Mouse (Mus musculus): Measurements from ENCODE around the gene Sipa1l3. TPM values are rescaled to one million over a fixed set of nuclear protein-coding genes. Genes with fewer than 3 reads are reported as not detected.

Gene Sipa1l3
- polyA plus RNA-seq, 1 experiment from 2014 or later, result 13.9 TPM

- H3K27me3 ChIP-seq, result no peaks in the 10 kb centered on the region
- H3K9ac ChIP-seq, result peak overlapping the region; percentile 48
- H3K36me3 ChIP-seq, result no peaks in the 10 kb centered on the region
- peak; percentile 74 for ATAC-seq (ENCODE audit: low FRiP score, low read depth)
- H3K4me1 ChIP-seq, result peaks cover 45% of the 10 kb centered on the region
- peak overlapping the region; percentile 5; the same call in 1 of the 2 replicates for H3K4me3 ChIP-seq
- no peaks in the 10 kb centered on the region for H3K9me3 ChIP-seq
- H3K4me2 ChIP-seq (replicated peaks), result peak overlapping the region; percentile 53
- 7% methylated on average over 18 of the region's 18 CpGs for WGBS
- H3K27ac ChIP-seq, result peak overlapping the region; percentile 72
Measured at GRCm38 (mm10) chr7:29452991-29453741, 65.3 kb downstream of the Sipa1l3 start.

- H3K4me1 ChIP-seq, result peaks cover 43% of the 10 kb centered on the region
- H3K4me2 ChIP-seq (replicated peaks), result peak overlapping the region; percentile 53; the same call in 1 of the 2 replicates
- no peaks in the 10 kb centered on the region for H3K36me3 ChIP-seq
- no peaks in the 10 kb centered on the region for H3K9me3 ChIP-seq
- H3K27me3 ChIP-seq, result no peaks in the 10 kb centered on the region
- ATAC-seq (ENCODE audit: low FRiP score, low read depth), result no peak
- no peak overlapping the region for H3K9ac ChIP-seq
- H3K4me3 ChIP-seq, result no peak overlapping the region
- 79% methylated on average over 6 of the region's 6 CpGs for WGBS
- peak overlapping the region; percentile 72; the same call in 1 of the 2 replicates for H3K27ac ChIP-seq
Measured at GRCm38 (mm10) chr7:29452381-29452780, 66.1 kb downstream of the Sipa1l3 start.

- H3K27ac ChIP-seq, result no peak overlapping the region
- no peaks in the 10 kb centered on the region for H3K9me3 ChIP-seq
- WGBS, result 46% methylated on average over 5 of the region's 5 CpGs
- H3K4me3 ChIP-seq, result no peak overlapping the region
- H3K27me3 ChIP-seq, result no peaks in the 10 kb centered on the region
- H3K4me2 ChIP-seq (replicated peaks), result no peak overlapping the region
- H3K36me3 ChIP-seq, result no peaks in the 10 kb centered on the region; the same call in 1 of the 2 replicates
- ATAC-seq (ENCODE audit: low FRiP score, low read depth), result no peak
- no peak overlapping the region for H3K9ac ChIP-seq
- peaks cover 43% of the 10 kb centered on the region for H3K4me1 ChIP-seq
Measured at GRCm38 (mm10) chr7:29450175-29450574, 68.3 kb downstream of the Sipa1l3 start.

- peaks cover 53% of the 10 kb centered on the region for H3K4me1 ChIP-seq
- H3K27ac ChIP-seq, result no peak overlapping the region
- H3K4me2 ChIP-seq (replicated peaks), result no peak overlapping the region
- no peak overlapping the region for H3K9ac ChIP-seq
- H3K27me3 ChIP-seq, result no peaks in the 10 kb centered on the region
- no peaks in the 10 kb centered on the region for H3K9me3 ChIP-seq
- no peaks in the 10 kb centered on the region; the same call in 1 of the 2 replicates for H3K36me3 ChIP-seq
- no peak for ATAC-seq (ENCODE audit: low FRiP score, low read depth)
- no peak overlapping the region for H3K4me3 ChIP-seq
- WGBS, result 89% methylated on average over 6 of the region's 6 CpGs
Measured at GRCm38 (mm10) chr7:29448830-29449229, 69.6 kb downstream of the Sipa1l3 start.

GRCm38 (mm10) chr7:29447147-29447829 lies 71.2 kb downstream of the Sipa1l3 start:
- H3K4me2 ChIP-seq (replicated peaks), result no peak overlapping the region
- H3K36me3 ChIP-seq, result no peaks in the 10 kb centered on the region; the same call in 1 of the 2 replicates
- peaks cover 39% of the 10 kb centered on the region for H3K4me1 ChIP-seq
- no peaks in the 10 kb centered on the region for H3K27me3 ChIP-seq
- 87% methylated on average over 11 of the region's 11 CpGs for WGBS
- no peaks in the 10 kb centered on the region for H3K9me3 ChIP-seq
- no peak overlapping the region for H3K27ac ChIP-seq
- no peak for ATAC-seq (ENCODE audit: low FRiP score, low read depth)
- no peak overlapping the region for H3K4me3 ChIP-seq
- H3K9ac ChIP-seq, result no peak overlapping the region

- no peak overlapping the region for H3K9ac ChIP-seq
- H3K4me3 ChIP-seq, result no peak overlapping the region
- no peaks in the 10 kb centered on the region; the same call in 1 of the 2 replicates for H3K36me3 ChIP-seq
- H3K9me3 ChIP-seq, result no peaks in the 10 kb centered on the region
- no peaks in the 10 kb centered on the region for H3K27me3 ChIP-seq
- peaks cover 28% of the 10 kb centered on the region for H3K4me1 ChIP-seq
- no peak overlapping the region for H3K4me2 ChIP-seq (replicated peaks)
- ATAC-seq (ENCODE audit: low FRiP score, low read depth), result no peak
- 92% methylated on average over 4 of the region's 4 CpGs for WGBS
- H3K27ac ChIP-seq, result no peak overlapping the region
Measured at GRCm38 (mm10) chr7:29446156-29446555, 72.3 kb downstream of the Sipa1l3 start.

- Histone ChIP-seq H3K27me3 (no peaks in the 10 kb centered on the region), H3K36me3 (no peaks in the 10 kb centered on the region; the same call in 1 of the 2 replicates), H3K9ac (no peak overlapping the region), H3K4me2 (replicated peaks) (no peak overlapping the region), H3K4me3 (no peak overlapping the region), H3K9me3 (no peaks in the 10 kb centered on the region), H3K27ac (no peak overlapping the region), H3K4me1 (peaks cover 26% of the 10 kb centered on the region)
- ATAC-seq (ENCODE audit: low FRiP score, low read depth), result no peak
- WGBS, result 68% methylated on average over 5 of the region's 5 CpGs
Measured at GRCm38 (mm10) chr7:29444527-29444926, 73.9 kb downstream of the Sipa1l3 start.

GRCm38 (mm10) chr7:29444070-29444469 lies 74.4 kb downstream of the Sipa1l3 start:
- ATAC-seq (ENCODE audit: low FRiP score, low read depth), result no peak
- Histone ChIP-seq H3K9ac (no peak overlapping the region), H3K27ac (no peak overlapping the region), H3K36me3 (no peaks in the 10 kb centered on the region; the same call in 1 of the 2 replicates), H3K4me1 (peaks cover 26% of the 10 kb centered on the region), H3K27me3 (no peaks in the 10 kb centered on the region), H3K4me2 (replicated peaks) (no peak overlapping the region), H3K4me3 (no peak overlapping the region), H3K9me3 (no peaks in the 10 kb centered on the region)
- 62% methylated on average over 2 of the region's 2 CpGs for WGBS

- H3K4me2 ChIP-seq (replicated peaks), result no peak overlapping the region
Measured at GRCm38 (mm10) chr7:29441793-29442192, 76.6 kb downstream of the Sipa1l3 start.

GRCm38 (mm10) chr7:29441151-29441550 lies 77.3 kb downstream of the Sipa1l3 start:
- H3K4me3 ChIP-seq, result no peak overlapping the region
- no peak overlapping the region for H3K9ac ChIP-seq
- H3K27ac ChIP-seq, result no peak overlapping the region
- peaks cover 34% of the 10 kb centered on the region for H3K4me1 ChIP-seq
- no peak overlapping the region for H3K4me2 ChIP-seq (replicated peaks)
- H3K27me3 ChIP-seq, result no peaks in the 10 kb centered on the region
- WGBS, result 67% methylated on average over 9 of the region's 9 CpGs
- H3K9me3 ChIP-seq, result 0 out of 2 replicates have a peak, but pooled peaks cover 3% of the 10 kb centered on the region
- ATAC-seq (ENCODE audit: low FRiP score, low read depth), result no peak
- no peaks in the 10 kb centered on the region for H3K36me3 ChIP-seq

More at GRCm38 (mm10) chr7:29441793-29442192, 76.6 kb downstream of the Sipa1l3 start:
- Histone ChIP-seq H3K4me1 (peaks cover 28% of the 10 kb centered on the region), H3K27me3 (no peaks in the 10 kb centered on the region), H3K9me3 (0 out of 2 replicates have a peak, but pooled peaks cover 3% of the 10 kb centered on the region), H3K4me3 (no peak overlapping the region), H3K27ac (no peak overlapping the region), H3K36me3 (no peaks in the 10 kb centered on the region; the same call in 1 of the 2 replicates), H3K9ac (no peak overlapping the region)
- no peak for ATAC-seq (ENCODE audit: low FRiP score, low read depth)
- 79% methylated on average over 9 of the region's 9 CpGs for WGBS

GRCm38 (mm10) chr7:29438655-29439282 lies 79.7 kb downstream of the Sipa1l3 start:
- WGBS, result 85% methylated on average over 16 of the region's 16 CpGs

GRCm38 (mm10) chr7:29438204-29438603 lies 80.2 kb downstream of the Sipa1l3 start:
- Histone ChIP-seq H3K36me3 (no peaks in the 10 kb centered on the region), H3K4me3 (no peak overlapping the region), H3K4me1 (peaks cover 25% of the 10 kb centered on the region), H3K4me2 (replicated peaks) (no peak overlapping the region), H3K9ac (no peak overlapping the region), H3K27me3 (no peaks in the 10 kb centered on the region), H3K27ac (no peak overlapping the region), H3K9me3 (0 out of 2 replicates have a peak, but pooled peaks cover 3% of the 10 kb centered on the region)
- ATAC-seq (ENCODE audit: low FRiP score, low read depth), result no peak
- 90% methylated on average over 14 of the region's 14 CpGs for WGBS

More at GRCm38 (mm10) chr7:29438655-29439282, 79.7 kb downstream of the Sipa1l3 start:
- Histone ChIP-seq H3K36me3 (no peaks in the 10 kb centered on the region), H3K9ac (no peak overlapping the region), H3K27me3 (no peaks in the 10 kb centered on the region), H3K4me3 (no peak overlapping the region), H3K9me3 (0 out of 2 replicates have a peak, but pooled peaks cover 3% of the 10 kb centered on the region), H3K4me2 (replicated peaks) (no peak overlapping the region), H3K4me1 (peaks cover 20% of the 10 kb centered on the region), H3K27ac (no peak overlapping the region)
- no peak for ATAC-seq (ENCODE audit: low FRiP score, low read depth)
